Mouse (Mus musculus) gonadal fat pad, adult 2 months (tissue): ENCODE results near the gene Ppfia4. TPM values are rescaled to one million over a fixed set of nuclear protein-coding genes. Genes with fewer than 3 reads are reported as not detected.

Source experiments
- DNase-seq: peaks from one replicate; pipeline ENCODE4 v3.0.0-alpha.2; 2012; ENCODE audit warnings: low read depth
- polyA plus RNA-seq: library from polyadenylated mRNA; depleted of rRNA; stranded (reverse); fragments of >200 nt; gene quantifications from 2 replicates; pipeline ENCODE4 v1.2.3, GENCODE M21; 2012

The Ppfia4 gene
- polyA plus RNA-seq, 1 experiment, result 5.0 TPM

GRCm38 (mm10) chr1:134339162-134339561, 6.4 kb upstream of the Ppfia4 start:
- no peak for DNase-seq

GRCm38 (mm10) chr1:134336958-134337710, 4.4 kb upstream of the Ppfia4 start:
- no peak for DNase-seq

GRCm38 (mm10) chr1:134335924-134336810, 3.4 kb upstream of the Ppfia4 start:
- DNase-seq, result no peak

GRCm38 (mm10) chr1:134335211-134335923, 2.6 kb upstream of the Ppfia4 start:
- DNase-seq, result no peak

GRCm38 (mm10) chr1:134334111-134334827, 1.5 kb upstream of the Ppfia4 start:
- no peak for DNase-seq

GRCm38 (mm10) chr1:134333371-134334110, 813 bp upstream of the Ppfia4 start:
- no peak for DNase-seq

- no peak for DNase-seq
These were observed 671 bp downstream of the Ppfia4 start for GRCm38 (mm10) chr1:134331879-134332635.

- no peak for DNase-seq
These were observed 5.8 kb downstream of the Ppfia4 start for GRCm38 (mm10) chr1:134326841-134327346.

GRCm38 (mm10) chr1:134322591-134322990, 10.1 kb downstream of the Ppfia4 start:
- DNase-seq, result no peak

- no peak for DNase-seq
These were observed 11.9 kb downstream of the Ppfia4 start for GRCm38 (mm10) chr1:134320691-134321301.

GRCm38 (mm10) chr1:134318261-134318660, 14.5 kb downstream of the Ppfia4 start:
- no peak for DNase-seq

GRCm38 (mm10) chr1:134316361-134316760, 16.4 kb downstream of the Ppfia4 start:
- no peak for DNase-seq

GRCm38 (mm10) chr1:134315181-134315580, 17.5 kb downstream of the Ppfia4 start:
- DNase-seq, result no peak

GRCm38 (mm10) chr1:134311760-134312159, 21.0 kb downstream of the Ppfia4 start:
- no peak for DNase-seq

GRCm38 (mm10) chr1:134310729-134311128, 22.0 kb downstream of the Ppfia4 start:
- no peak for DNase-seq

GRCm38 (mm10) chr1:134310291-134310690, 22.4 kb downstream of the Ppfia4 start:
- no peak for DNase-seq

GRCm38 (mm10) chr1:134307409-134307808, 25.3 kb downstream of the Ppfia4 start:
- no peak for DNase-seq

GRCm38 (mm10) chr1:134304940-134305339, 27.8 kb downstream of the Ppfia4 start:
- no peak for DNase-seq

- DNase-seq, result no peak
These were observed 30.0 kb downstream of the Ppfia4 start for GRCm38 (mm10) chr1:134302568-134303238.
